Mouse (Mus musculus): ENCODE results near the gene Nudt9.

Gene Nudt9

DNA sequence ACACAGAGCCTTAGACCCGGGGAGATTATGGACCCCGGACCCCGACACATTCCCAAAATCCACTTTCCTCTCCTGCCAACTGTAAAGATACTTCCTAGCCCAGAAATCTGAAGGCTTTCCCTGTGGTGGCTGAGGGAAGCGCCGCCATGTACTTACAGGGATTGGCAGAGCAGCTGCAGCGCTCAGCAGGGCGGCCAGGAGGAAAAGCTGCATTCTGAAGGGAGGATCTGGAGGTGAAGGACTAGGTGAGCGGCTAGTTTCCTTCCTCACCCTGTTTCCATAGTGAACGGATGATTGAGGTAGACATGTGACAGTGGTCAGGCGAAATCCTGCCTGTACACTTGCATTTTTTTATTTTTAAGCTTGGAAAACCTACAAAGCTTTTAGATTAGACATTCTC is 30.3 kb downstream of the Nudt9 start:
- in situ Hi-C loops (cut with MboI, MseI): no loop called here

GRCm38 (mm10) chr5:104077508-104077907 is 31.4 kb downstream of the Nudt9 start, which contains the start of gene Gm17660:
Gene Gm17660 (minus strand): TSS chr5:104077608.
- in situ Hi-C loops (cut with MboI, MseI): no loop called here

GRCm38 (mm10) chr5:104080736-104081135 is 34.6 kb downstream of the Nudt9 start:
- in situ Hi-C loops (cut with MboI, MseI): no loop called here

GRCm38 (mm10) chr5:104085366-104085765 is 39.3 kb downstream of the Nudt9 start:
- in situ Hi-C loops (cut with MboI, MseI): no loop called here

- in situ Hi-C loops (cut with MboI, MseI): no loop called here
These were observed 43.6 kb downstream of the Nudt9 start for GRCm38 (mm10) chr5:104089751-104090150.

DNA sequence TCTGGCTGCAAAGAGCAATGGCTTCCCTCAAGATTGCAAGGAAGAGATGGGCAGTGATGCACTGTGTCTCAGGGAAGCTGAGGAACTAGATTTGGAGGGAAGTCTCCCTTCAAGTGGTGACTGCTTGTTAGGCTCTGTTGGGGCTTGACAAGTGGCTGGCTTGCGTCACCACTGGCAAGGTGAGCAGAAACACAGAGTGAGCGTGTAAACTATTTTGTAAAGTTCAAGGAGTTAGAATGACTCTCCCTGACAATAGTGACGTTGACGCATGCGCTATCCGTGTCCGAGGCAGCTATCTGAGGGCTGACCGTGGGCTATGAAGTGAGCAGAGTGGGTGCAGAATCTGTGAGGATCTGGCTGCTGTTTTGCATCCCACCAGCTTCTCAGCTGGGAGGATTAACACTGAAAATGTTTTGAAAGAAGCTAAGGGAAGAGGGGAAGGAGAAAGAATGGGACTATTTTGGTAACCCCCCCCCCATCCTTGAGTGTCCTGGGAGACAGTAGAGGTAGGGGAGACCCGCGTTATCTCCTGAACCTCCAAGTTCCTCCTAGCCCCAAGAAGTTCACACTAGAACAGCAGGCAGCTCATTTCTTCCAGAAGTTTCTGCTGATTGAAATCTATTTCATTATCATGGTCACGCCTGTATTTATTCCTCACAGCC is 49.4 kb downstream of the Nudt9 start:
- in situ Hi-C loops (cut with MboI, MseI): no loop called here

GRCm38 (mm10) chr5:104096078-104096938 is 50.2 kb downstream of the Nudt9 start:
- in situ Hi-C loops (cut with MboI, MseI): no loop called here

DNA sequence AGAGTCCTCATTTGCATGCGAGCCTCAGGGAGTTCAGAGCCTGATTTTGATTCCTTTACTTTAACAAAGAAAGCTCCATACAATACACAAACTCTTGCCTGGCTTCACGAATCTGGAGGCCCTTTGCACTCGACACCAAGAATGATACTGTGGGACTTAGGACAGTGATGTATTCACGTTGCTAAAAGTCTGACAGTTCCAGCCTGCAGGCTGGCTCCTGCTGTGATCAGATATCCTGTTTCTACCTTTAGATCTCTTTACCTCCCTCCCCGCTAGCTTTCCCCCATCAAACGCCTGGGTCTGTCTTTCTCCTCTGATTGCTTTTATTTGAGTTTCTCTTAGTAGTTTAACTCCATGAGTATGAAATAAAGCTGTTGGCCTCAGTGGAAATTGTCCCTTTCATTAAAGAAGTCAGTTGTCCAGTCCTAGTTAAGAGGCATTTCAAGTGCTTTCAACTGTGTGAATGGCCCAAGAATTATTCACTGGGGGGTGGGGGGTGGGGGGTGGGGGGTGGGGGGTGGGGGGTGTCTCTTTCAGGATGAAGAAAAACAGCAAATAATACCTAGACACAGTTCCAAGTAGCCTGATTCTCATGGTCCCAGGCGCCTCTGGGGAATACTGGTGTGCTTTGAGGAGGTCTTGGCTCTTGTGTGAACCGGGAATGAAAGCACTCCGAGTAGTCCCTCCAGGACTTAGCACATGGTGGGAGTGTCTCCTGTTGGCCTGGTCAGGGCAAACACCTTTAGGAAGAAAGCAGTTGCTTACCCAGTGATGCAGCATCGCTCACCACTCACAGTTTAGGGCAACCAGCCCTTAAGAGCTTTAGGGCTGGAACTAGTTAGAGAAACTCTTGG is 55.8 kb downstream of the Nudt9 start:
- in situ Hi-C loops (cut with MboI, MseI): no loop called here

- in situ Hi-C loops (cut with MboI, MseI): no loop called here
These were observed 57.1 kb downstream of the Nudt9 start for GRCm38 (mm10) chr5:104103171-104103570.

DNA sequence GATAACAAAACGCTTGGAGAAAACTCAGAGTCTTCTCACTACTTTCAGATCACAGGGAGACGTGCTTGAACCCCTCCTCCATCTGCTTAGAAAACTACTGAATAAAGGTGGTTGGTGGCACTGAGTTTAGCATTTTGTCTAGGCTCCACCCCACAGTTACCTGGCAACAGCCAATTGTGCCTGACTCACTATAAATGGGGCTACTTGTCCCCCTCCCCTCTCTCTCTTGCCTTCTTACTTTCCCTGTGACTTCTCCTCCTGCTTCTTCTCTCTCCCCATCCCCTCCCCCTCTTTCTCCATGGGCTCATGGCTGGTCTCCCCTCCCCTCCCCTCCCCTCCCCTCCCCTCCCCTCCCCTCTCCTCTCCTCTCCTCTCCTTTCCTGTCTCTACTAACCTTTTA is 58.0 kb downstream of the Nudt9 start:
- in situ Hi-C loops (cut with MboI, MseI): no loop called here

DNA sequence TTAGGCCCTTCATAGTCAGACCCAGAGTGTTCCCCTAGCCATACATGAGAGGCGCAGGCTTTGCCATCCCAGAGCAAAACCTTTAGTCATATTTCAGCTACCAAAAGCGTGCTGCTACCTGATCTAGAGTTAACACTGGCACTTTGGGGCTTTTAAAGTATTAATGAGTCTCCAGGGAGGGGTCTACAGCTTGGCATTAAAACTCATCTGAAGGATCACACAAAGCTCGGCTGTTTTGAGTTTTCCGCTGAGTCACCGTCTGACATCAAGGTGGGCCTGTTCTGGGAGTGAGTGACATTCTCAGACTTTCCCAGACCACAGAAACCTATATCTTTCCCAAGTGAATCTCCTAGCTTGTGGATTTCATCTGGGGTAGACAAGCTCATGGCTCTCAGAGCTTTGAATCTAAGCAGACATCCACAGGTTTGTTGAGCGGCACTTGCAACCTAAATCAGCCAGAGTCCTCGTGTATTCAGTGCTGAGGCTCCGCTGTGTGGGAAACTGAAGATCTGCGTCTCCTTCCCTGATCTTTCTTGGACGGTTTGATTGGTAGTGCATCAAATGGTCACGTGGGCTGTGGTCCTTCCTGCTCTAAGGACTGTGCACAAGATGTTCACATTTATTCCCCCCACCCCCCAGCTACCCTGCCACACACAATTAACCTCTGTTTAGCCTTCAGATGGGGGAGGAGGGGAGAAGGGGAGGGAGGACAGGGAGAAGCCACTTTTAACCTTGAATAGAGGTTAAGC is 62.2 kb downstream of the Nudt9 start:
- in situ Hi-C loops (cut with MboI, MseI): no loop called here

GRCm38 (mm10) chr5:104108879-104109369 is 62.8 kb downstream of the Nudt9 start:
- in situ Hi-C loops (cut with MboI, MseI): no loop called here

DNA sequence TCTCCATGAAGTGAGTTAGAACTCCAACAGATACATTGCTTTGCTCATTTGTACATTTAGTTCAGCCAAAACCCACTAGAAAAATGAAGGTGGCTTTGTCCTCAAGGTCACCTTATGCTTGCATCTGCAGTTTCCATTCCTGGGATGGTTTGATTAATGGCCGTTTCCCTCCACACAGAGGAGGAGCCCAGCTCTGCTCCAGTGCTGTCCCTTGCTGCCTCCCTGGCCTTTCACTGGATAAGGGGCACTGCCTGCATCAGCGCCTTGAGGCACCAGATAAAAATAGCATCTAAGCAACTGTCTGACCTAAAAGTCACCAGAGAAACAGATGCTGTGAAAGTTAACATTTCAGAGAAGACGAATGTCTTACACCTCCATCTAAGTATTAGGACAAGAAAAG is 63.4 kb downstream of the Nudt9 start:
- in situ Hi-C loops (cut with MboI, MseI): no loop called here

DNA sequence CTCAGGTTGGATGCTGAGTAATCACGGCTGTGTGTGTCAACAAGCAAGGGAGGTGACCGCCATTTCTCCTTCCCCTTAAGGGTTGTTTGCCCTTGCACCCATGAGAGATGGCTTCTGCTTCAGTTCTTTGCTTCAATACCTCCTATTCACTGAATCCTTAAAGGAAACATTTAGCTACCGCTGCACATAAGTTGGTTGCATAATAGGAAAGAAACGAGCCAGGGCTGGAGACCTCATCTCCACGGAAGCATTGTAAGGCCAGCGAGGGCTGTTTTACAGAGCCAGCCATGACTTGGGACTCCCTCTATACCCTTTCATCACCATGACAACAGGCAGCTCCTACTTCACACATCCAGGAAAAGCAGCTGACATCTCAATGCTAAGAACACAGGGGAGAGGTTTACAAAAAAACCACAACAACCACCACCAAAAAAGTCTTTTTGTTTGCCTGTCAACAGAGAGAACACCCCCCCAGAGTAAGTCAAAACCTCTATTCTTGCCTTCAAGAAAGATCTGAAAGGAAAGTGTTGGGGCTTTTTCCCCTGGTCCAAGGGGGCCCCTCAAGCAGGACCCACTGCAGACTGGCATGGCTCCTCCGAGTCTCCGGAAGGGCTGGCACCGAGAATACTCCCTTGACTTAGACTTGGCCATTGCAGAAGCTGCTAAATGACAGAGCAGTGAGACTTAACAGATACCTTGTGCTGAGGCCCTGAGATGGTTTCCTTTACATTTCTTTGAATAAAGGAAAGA is 64.2 kb downstream of the Nudt9 start:
- in situ Hi-C loops (cut with MboI, MseI): no loop called here

GRCm38 (mm10) chr5:104112016-104112415 is 65.9 kb downstream of the Nudt9 start:
- in situ Hi-C loops (cut with MboI, MseI): no loop called here

DNA sequence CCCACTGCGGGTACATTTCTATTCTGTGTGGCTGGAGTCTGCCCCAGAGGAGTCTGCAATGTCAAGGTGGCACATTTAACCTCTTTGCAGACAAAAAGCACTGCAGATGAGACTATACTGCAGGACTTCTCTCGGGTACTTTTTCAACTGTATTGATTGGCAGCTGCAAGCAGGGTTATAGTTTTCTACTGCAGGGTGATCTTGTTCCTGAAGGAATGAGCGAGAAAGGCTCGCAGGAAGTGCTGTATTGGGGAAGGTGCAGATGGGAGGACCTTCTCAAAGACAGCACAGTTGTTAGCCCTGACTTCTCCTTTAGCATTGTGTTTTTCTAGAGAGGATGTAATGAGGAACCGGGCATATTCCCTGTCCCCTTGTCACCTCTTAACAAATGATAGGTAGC is 66.4 kb downstream of the Nudt9 start:
- in situ Hi-C loops (cut with MboI, MseI): no loop called here

GRCm38 (mm10) chr5:104113491-104114172 is 67.5 kb downstream of the Nudt9 start, which contains the start of gene Sparcl1:
Gene Sparcl1 (minus strand): TSS chr5:104113733.
- in situ Hi-C loops (cut with MboI, MseI): no loop called here

All from T-helper 2 cell (primary cell).